Mouse (Mus musculus) midbrain, postnatal 0 days (tissue): ENCODE results near the gene Apoa2. TPM values are rescaled to one million over a fixed set of nuclear protein-coding genes. Genes with fewer than 3 reads are reported as not detected.

ENCODE experiments used
- ATAC-seq: fragments of 200-750 bp; cut with Nextera tagmentation; 2 replicates; pipeline ENCODE4 v1.8.0; 2017; ENCODE audit warnings: moderate number of reproducible peaks, mild to moderate bottlenecking, moderate TSS enrichment, moderate library complexity; ENCODE audit not compliant: low FRiP score
- DNase-seq: peaks from one replicate; pipeline ENCODE4 v3.0.0-alpha.2; 2015; ENCODE audit warnings: low spot score
- H3K27ac ChIP-seq: fragments of 300-500 bp; sonication (generic); 2 replicates; pipeline ENCODE4 v1.5.1; 2014; ENCODE audit warnings: low read depth, mild to moderate bottlenecking, low read length, mixed read lengths
- H3K27me3 ChIP-seq: fragments of 300-500 bp; sonication (generic); 2 replicates; pipeline ENCODE4 v1.6.1; 2014; ENCODE audit warnings: low read length, control low read depth, mixed read lengths; ENCODE audit not compliant: insufficient read depth
- H3K36me3 ChIP-seq: fragments of 300-500 bp; sonication (generic); 2 replicates; pipeline ENCODE4 v1.6.1; 2014; ENCODE audit warnings: low read length, control low read depth, mixed read lengths; ENCODE audit not compliant: insufficient read depth
- H3K4me1 ChIP-seq: fragments of 300-500 bp; sonication (generic); 2 replicates; pipeline ENCODE4 v1.6.1; 2014; ENCODE audit warnings: mild to moderate bottlenecking, control low read depth, antibody characterized with exemption, low read length, mixed read lengths; ENCODE audit not compliant: insufficient read depth
- H3K4me2 ChIP-seq: fragments of 300-500 bp; sonication (generic); 2 replicates; pipeline ENCODE4 v1.6.1; 2014; ENCODE audit warnings: low read depth, mild to moderate bottlenecking, low read length, mixed read lengths; ENCODE audit not compliant: poor library complexity, severe bottlenecking
- H3K4me3 ChIP-seq: fragments of 300-500 bp; sonication (generic); 2 replicates; pipeline ENCODE4 v1.5.1; 2014; ENCODE audit warnings: low read depth, mild to moderate bottlenecking, low read length, moderate library complexity
- H3K9ac ChIP-seq: fragments of 300-500 bp; sonication (generic); replicated peaks from 2 replicates; pipeline ENCODE4 v1.6.1; 2014; ENCODE audit warnings: mild to moderate bottlenecking, low read length, moderate library complexity, mixed read lengths; ENCODE audit not compliant: poor library complexity, severe bottlenecking
- H3K9me3 ChIP-seq: fragments of 300-500 bp; sonication (generic); 2 replicates; pipeline ENCODE4 v1.6.1; 2016; ENCODE audit warnings: low read length, control low read depth
- CTCF ChIP-seq: IDR thresholded peaks from 2 replicates; pipeline ENCODE4 v1.5.1; 2016; ENCODE audit warnings: antibody characterized with exemption, mild to moderate bottlenecking
- WGBS: fragments of 180-500 bp; shearing (Covaris S2); extraction: QIAGEN DNeasy Blood & Tissue Kit; methylation state at CpG from one replicate; pipeline ENCODE4 v1.1.7; 2014; 5-methylcytosine and 5-hydroxymethylcytosine counted together
- polyA plus RNA-seq: library from polyadenylated mRNA; unstranded; fragments of >200 nt; fragmentation: Nextera tagmentation; extraction: Ambion mirVana; gene quantifications from 2 replicates; pipeline ENCODE4 v1.2.1, GENCODE M21; 2015
- total RNA-seq: library from RNA; depleted of rRNA; stranded (reverse); fragments of >200 nt; gene quantifications from 2 replicates; pipeline ENCODE4 v1.2.3, GENCODE M21; 2014; rRNA removed

Apoa2 gene
- total and polyA plus RNA-seq, 2 experiments from 2014 or later = 3.7 to 5.2 TPM

GRCm38 (mm10) chr1:171270573-171270900, 45.7 kb downstream of the Apoa2 start:
- Histone ChIP-seq H3K36me3 (peaks cover 18% of the 10 kb centered on the region), H3K9ac (peak overlapping the region; percentile 82), H3K4me3 (peak overlapping the region; percentile 87), H3K4me1 (peaks cover 9% of the 10 kb centered on the region; the same call in 1 of the 2 replicates), H3K4me2 (peak overlapping the region; percentile 89), H3K27me3 (no peaks in the 10 kb centered on the region), H3K9me3 (no peaks in the 10 kb centered on the region), H3K27ac (peak overlapping the region; percentile 55)
- under 1% methylated on average over 18 of the region's 19 CpGs for WGBS
- DNase-seq = no peak
- no peak for TF ChIP-seq CTCF
- ATAC-seq = peak; percentile 74

GRCm38 (mm10) chr1:171271196-171271595, 46.3 kb downstream of the Apoa2 start:
- WGBS = 50% methylated on average over 9 of the region's 9 CpGs
- peak overlapping the region; percentile 89 for H3K4me2 ChIP-seq
- H3K27ac ChIP-seq = no peak overlapping the region
- TF ChIP-seq CTCF = no peak
- DNase-seq (no peak), ATAC-seq (no peak)
- H3K4me3 ChIP-seq = peak overlapping the region; percentile 87
- H3K4me1 ChIP-seq = peaks cover 9% of the 10 kb centered on the region; the same call in 1 of the 2 replicates
- H3K36me3 ChIP-seq = peaks cover 25% of the 10 kb centered on the region
- H3K9ac ChIP-seq = peak overlapping the region; percentile 82; the same call in 1 of the 2 replicates
- H3K9me3 ChIP-seq = no peaks in the 10 kb centered on the region
- H3K27me3 ChIP-seq = no peaks in the 10 kb centered on the region

GRCm38 (mm10) chr1:171271622-171272021, 46.8 kb downstream of the Apoa2 start:
- Histone ChIP-seq H3K36me3 (peaks cover 29% of the 10 kb centered on the region), H3K9ac (0 out of 2 replicates have a peak overlapping the region, but pooled peaks have one; percentile 13), H3K4me1 (peaks cover 9% of the 10 kb centered on the region; the same call in 1 of the 2 replicates), H3K27ac (no peak overlapping the region), H3K4me3 (no peak overlapping the region), H3K9me3 (no peaks in the 10 kb centered on the region), H3K4me2 (peak overlapping the region; percentile 89), H3K27me3 (no peaks in the 10 kb centered on the region)
- TF ChIP-seq CTCF = no peak
- DNase-seq (no peak), ATAC-seq (no peak)
- 66% methylated on average over 10 of the region's 10 CpGs for WGBS

- ATAC-seq (no peak), DNase-seq (no peak)
- H3K27ac ChIP-seq = no peak overlapping the region
- H3K36me3 ChIP-seq = peaks cover 34% of the 10 kb centered on the region
- peak overlapping the region; percentile 89; the same call in 1 of the 2 replicates for H3K4me2 ChIP-seq
- no peaks in the 10 kb centered on the region for H3K9me3 ChIP-seq
- WGBS = 92% methylated on average over 3 of the region's 3 CpGs
- no peak for TF ChIP-seq CTCF
- H3K27me3 ChIP-seq = no peaks in the 10 kb centered on the region
- peaks cover 9% of the 10 kb centered on the region; the same call in 1 of the 2 replicates for H3K4me1 ChIP-seq
- no peak overlapping the region for H3K9ac ChIP-seq
- no peak overlapping the region for H3K4me3 ChIP-seq
Observed at GRCm38 (mm10) chr1:171272086-171272485, 47.2 kb downstream of the Apoa2 start.

- no peak for TF ChIP-seq CTCF
- Histone ChIP-seq H3K4me3 (no peak overlapping the region), H3K27me3 (no peaks in the 10 kb centered on the region), H3K9me3 (no peaks in the 10 kb centered on the region), H3K4me1 (peaks cover 9% of the 10 kb centered on the region; the same call in 1 of the 2 replicates), H3K36me3 (peaks cover 48% of the 10 kb centered on the region), H3K4me2 (no peak overlapping the region), H3K27ac (no peak overlapping the region), H3K9ac (no peak overlapping the region)
- DNase-seq = no peak
- WGBS = 93% methylated on average over 12 of the region's 12 CpGs
- ATAC-seq = no peak
Observed at GRCm38 (mm10) chr1:171274171-171274570, 49.3 kb downstream of the Apoa2 start.

- Histone ChIP-seq H3K9me3 (no peaks in the 10 kb centered on the region), H3K36me3 (peaks cover 48% of the 10 kb centered on the region)
- no peak for ATAC-seq
Observed at GRCm38 (mm10) chr1:171275144-171275734, 50.4 kb downstream of the Apoa2 start.

More at GRCm38 (mm10) chr1:171275144-171275734, 50.4 kb downstream of the Apoa2 start:
- no peak overlapping the region for H3K27ac ChIP-seq
- H3K4me1 ChIP-seq = peaks cover 12% of the 10 kb centered on the region
- DNase-seq = no peak
- H3K4me3 ChIP-seq = no peak overlapping the region
- no peak overlapping the region for H3K4me2 ChIP-seq
- H3K9ac ChIP-seq = no peak overlapping the region
- WGBS = 76% methylated on average over 11 of the region's 11 CpGs
- no peaks in the 10 kb centered on the region for H3K27me3 ChIP-seq
- no peak for TF ChIP-seq CTCF

Other genes with a start within 250 kb of the Apoa2 start
- 1.8 and 6.6 TPM in 2 replicates for gene Fcgr2b, start 248.5 kb upstream of the Apoa2 start, total RNA-seq
- gene Fcgr2b, start 248.5 kb upstream of the Apoa2 start, polyA plus RNA-seq = 2.1 and 3.6 TPM in 2 replicates
- 0.57 TPM in 1 of 2 replicates, not detected in the other for gene Fcgr4, start 206.1 kb upstream of the Apoa2 start, total RNA-seq
- 0.25 and 0.48 TPM in 2 replicates for gene Fcgr4, start 206.1 kb upstream of the Apoa2 start, polyA plus RNA-seq
- 18.1 and 19.8 TPM in 2 replicates for gene Fcgr3, start 160.1 kb upstream of the Apoa2 start, total RNA-seq
- 12.8 and 14.2 TPM in 2 replicates for gene Fcgr3, start 160.1 kb upstream of the Apoa2 start, polyA plus RNA-seq
- gene Cfap126, start 111.1 kb upstream of the Apoa2 start, total RNA-seq = 0.38 and 1.5 TPM in 2 replicates
- 6.0 and 8.1 TPM in 2 replicates for gene Cfap126, start 111.1 kb upstream of the Apoa2 start, polyA plus RNA-seq
- gene Sdhc, start 74.5 kb upstream of the Apoa2 start, total RNA-seq = 263 TPM in 2 replicates
- 313 and 326 TPM in 2 replicates for gene Sdhc, start 74.5 kb upstream of the Apoa2 start, polyA plus RNA-seq
- gene Mpz, start 74.3 kb upstream of the Apoa2 start, total RNA-seq = 0.49 and 0.90 TPM in 2 replicates
- gene Mpz, start 74.3 kb upstream of the Apoa2 start, polyA plus RNA-seq = 0.63 and 0.67 TPM in 2 replicates
- gene Pcp4l1, start 28.8 kb upstream of the Apoa2 start, total RNA-seq = 16.9 and 22.1 TPM in 2 replicates
- gene Pcp4l1, start 28.8 kb upstream of the Apoa2 start, polyA plus RNA-seq = 24.1 and 29.1 TPM in 2 replicates
- 0.11 TPM in 1 of 2 replicates, not detected in the other for gene Nr1i3, start 11.1 kb upstream of the Apoa2 start, total RNA-seq
- 0.19 and 0.23 TPM in 2 replicates for gene Nr1i3, start 11.1 kb upstream of the Apoa2 start, polyA plus RNA-seq
- gene Tomm40l, start 2.5 kb upstream of the Apoa2 start, total RNA-seq = 49.8 and 57.6 TPM in 2 replicates
- 33.9 and 44.6 TPM in 2 replicates for gene Tomm40l, start 2.5 kb upstream of the Apoa2 start, polyA plus RNA-seq
- gene Fcer1g, start 9.3 kb downstream of the Apoa2 start, total RNA-seq = 21.3 and 25.9 TPM in 2 replicates
- gene Fcer1g, start 9.3 kb downstream of the Apoa2 start, polyA plus RNA-seq = 30.5 and 31.1 TPM in 2 replicates
- gene Adamts4, start 25.4 kb downstream of the Apoa2 start, total RNA-seq = 5.2 and 8.2 TPM in 2 replicates
- 3.4 and 4.2 TPM in 2 replicates for gene Adamts4, start 25.4 kb downstream of the Apoa2 start, polyA plus RNA-seq
- gene Ndufs2, start 26.3 kb downstream of the Apoa2 start, total RNA-seq = 224 and 230 TPM in 2 replicates
- gene Ndufs2, start 26.3 kb downstream of the Apoa2 start, polyA plus RNA-seq = 221 and 244 TPM in 2 replicates
- 77.0 and 94.9 TPM in 2 replicates for gene B4galt3, start 45.3 kb downstream of the Apoa2 start, total RNA-seq
- gene B4galt3, start 45.3 kb downstream of the Apoa2 start, polyA plus RNA-seq = 109 and 110 TPM in 2 replicates
- gene Ppox, start 56.1 kb downstream of the Apoa2 start, total RNA-seq = 36.5 and 45.9 TPM in 2 replicates
- gene Ppox, start 56.1 kb downstream of the Apoa2 start, polyA plus RNA-seq = 31.3 and 32.6 TPM in 2 replicates
- gene Usp21, start 62.9 kb downstream of the Apoa2 start, total RNA-seq = 59.5 and 65.9 TPM in 2 replicates
- gene Usp21, start 62.9 kb downstream of the Apoa2 start, polyA plus RNA-seq = 81.0 and 82.6 TPM in 2 replicates
- gene Ufc1, start 70.0 kb downstream of the Apoa2 start, total RNA-seq = 83.7 and 87.9 TPM in 2 replicates
- gene Ufc1, start 70.0 kb downstream of the Apoa2 start, polyA plus RNA-seq = 128 and 132 TPM in 2 replicates
- 29.8 and 42.1 TPM in 2 replicates for gene Dedd, start 104.1 kb downstream of the Apoa2 start, total RNA-seq
- gene Dedd, start 104.1 kb downstream of the Apoa2 start, polyA plus RNA-seq = 38.9 and 40.3 TPM in 2 replicates
- 42.5 and 44.0 TPM in 2 replicates for gene Nit1, start 120.6 kb downstream of the Apoa2 start, total RNA-seq
- gene Nit1, start 120.6 kb downstream of the Apoa2 start, polyA plus RNA-seq = 45.2 and 46.6 TPM in 2 replicates
- gene Pfdn2, start 120.6 kb downstream of the Apoa2 start, total RNA-seq = 17.3 and 18.4 TPM in 2 replicates
- gene Pfdn2, start 120.6 kb downstream of the Apoa2 start, polyA plus RNA-seq = 139 and 155 TPM in 2 replicates
- gene Klhdc9, start 135.7 kb downstream of the Apoa2 start, total RNA-seq = 4.0 and 4.5 TPM in 2 replicates
- 6.3 and 6.4 TPM in 2 replicates for gene Klhdc9, start 135.7 kb downstream of the Apoa2 start, polyA plus RNA-seq
- 4.7 and 9.3 TPM in 2 replicates for gene Nectin4, start 145.0 kb downstream of the Apoa2 start, total RNA-seq
- 4.8 TPM in 2 replicates for gene Nectin4, start 145.0 kb downstream of the Apoa2 start, polyA plus RNA-seq
- 0.82 and 1.1 TPM in 2 replicates for gene Arhgap30, start 163.9 kb downstream of the Apoa2 start, total RNA-seq
- gene Arhgap30, start 163.9 kb downstream of the Apoa2 start, polyA plus RNA-seq = 0.75 and 0.81 TPM in 2 replicates
- gene Usf1, start 186.3 kb downstream of the Apoa2 start, total RNA-seq = 134 and 156 TPM in 2 replicates
- 160 and 167 TPM in 2 replicates for gene Usf1, start 186.3 kb downstream of the Apoa2 start, polyA plus RNA-seq
- not detected in 2 replicates for gene Tstd1, start 193.8 kb downstream of the Apoa2 start, total RNA-seq
- 3.1 and 3.9 TPM in 2 replicates for gene Tstd1, start 193.8 kb downstream of the Apoa2 start, polyA plus RNA-seq
- 6.6 and 9.2 TPM in 2 replicates for gene F11r, start 212.5 kb downstream of the Apoa2 start, total RNA-seq
- gene F11r, start 212.5 kb downstream of the Apoa2 start, polyA plus RNA-seq = 7.6 and 8.9 TPM in 2 replicates